Mouse (Mus musculus) lung, embryonic 15.5 days (tissue): ENCODE results near the gene Ubc. TPM values are rescaled to one million over a fixed set of nuclear protein-coding genes. Genes with fewer than 3 reads are reported as not detected.

ENCODE experiments used
- ATAC-seq: fragments of 200-750 bp; cut with Nextera tagmentation; 2 replicates; pipeline ENCODE4 v1.8.0; 2017; ENCODE audit warnings: moderate number of reproducible peaks, borderline replicate concordance; ENCODE audit not compliant: low FRiP score, low TSS enrichment; ENCODE audit errors: extremely low read depth
- H3K27ac ChIP-seq: fragments of 300-500 bp; sonication (generic); 2 replicates; pipeline ENCODE4 v1.5.1; 2015; ENCODE audit warnings: moderate library complexity, mild to moderate bottlenecking, inconsistent platforms
- H3K27me3 ChIP-seq: fragments of 300-500 bp; sonication (generic); 2 replicates; pipeline ENCODE4 v1.6.1; 2015; ENCODE audit warnings: inconsistent platforms
- H3K36me3 ChIP-seq: fragments of 300-500 bp; sonication (generic); 2 replicates; pipeline ENCODE4 v1.6.1; 2015; ENCODE audit warnings: inconsistent platforms
- H3K4me1 ChIP-seq: fragments of 300-500 bp; sonication (generic); 2 replicates; pipeline ENCODE4 v1.6.1; 2015; ENCODE audit warnings: inconsistent platforms
- H3K4me2 ChIP-seq: fragments of 300-500 bp; sonication (generic); 2 replicates; pipeline ENCODE4 v1.6.1; 2015; ENCODE audit warnings: inconsistent platforms, mild to moderate bottlenecking, moderate library complexity
- H3K4me3 ChIP-seq: fragments of 300-500 bp; sonication (generic); 2 replicates; pipeline ENCODE4 v1.5.1; 2015; ENCODE audit warnings: mild to moderate bottlenecking, inconsistent platforms
- H3K9ac ChIP-seq: fragments of 300-500 bp; sonication (generic); 2 replicates; pipeline ENCODE4 v1.6.1; 2015; ENCODE audit warnings: inconsistent platforms
- H3K9me3 ChIP-seq: fragments of 300-500 bp; sonication (generic); 2 replicates; pipeline ENCODE4 v1.6.1; 2016; ENCODE audit warnings: inconsistent platforms
- WGBS: fragments of 180-500 bp; shearing (Covaris S2); methylation state at CpG from one replicate; pipeline ENCODE4 v1.1.7; 2015; 5-methylcytosine and 5-hydroxymethylcytosine counted together
- polyA plus RNA-seq: library from polyadenylated mRNA; unstranded; fragments of >200 nt; fragmentation: Nextera tagmentation; extraction: Ambion mirVana; gene quantifications from 2 replicates; pipeline ENCODE4 v1.2.1, GENCODE M21; 2015

Ubc gene
- polyA plus RNA-seq, 1 experiment from 2014 or later: 1,218 TPM

- peak overlapping the region; percentile 56 for H3K27ac ChIP-seq
- peak; percentile 27; the same call in 1 of the 2 replicates for ATAC-seq
Measured at GRCm38 (mm10) chr5:125339108-125339751, 50.8 kb downstream of the Ubc start.

GRCm38 (mm10) chr5:125337526-125337925 lies 52.5 kb downstream of the Ubc start:
- Histone ChIP-seq H3K4me1 (peaks cover 24% of the 10 kb centered on the region), H3K9ac (no peak overlapping the region), H3K27ac (no peak overlapping the region), H3K27me3 (no peaks in the 10 kb centered on the region), H3K4me2 (no peak overlapping the region), H3K4me3 (no peak overlapping the region), H3K9me3 (no peaks in the 10 kb centered on the region), H3K36me3 (no peaks in the 10 kb centered on the region)
- no peak for ATAC-seq
- 62% methylated on average over 7 of the region's 7 CpGs for WGBS

More at GRCm38 (mm10) chr5:125339108-125339751, 50.8 kb downstream of the Ubc start:
- no peaks in the 10 kb centered on the region for H3K9me3 ChIP-seq
- H3K4me3 ChIP-seq: peak overlapping the region; percentile 71
- WGBS: 3% methylated on average over 18 of the region's 18 CpGs
- H3K4me1 ChIP-seq: peaks cover 24% of the 10 kb centered on the region
- H3K27me3 ChIP-seq: no peaks in the 10 kb centered on the region
- peak overlapping the region; percentile 68 for H3K9ac ChIP-seq
- no peaks in the 10 kb centered on the region for H3K36me3 ChIP-seq
- H3K4me2 ChIP-seq: peak overlapping the region; percentile 94

- H3K36me3 ChIP-seq: no peaks in the 10 kb centered on the region
- no peak for ATAC-seq
- H3K27me3 ChIP-seq: no peaks in the 10 kb centered on the region
- H3K4me2 ChIP-seq: no peak overlapping the region
- 47% methylated on average over 9 of the region's 9 CpGs for WGBS
- H3K4me3 ChIP-seq: no peak overlapping the region
- H3K4me1 ChIP-seq: peaks cover 24% of the 10 kb centered on the region
- no peak overlapping the region for H3K27ac ChIP-seq
- H3K9me3 ChIP-seq: no peaks in the 10 kb centered on the region
- no peak overlapping the region for H3K9ac ChIP-seq
Measured at GRCm38 (mm10) chr5:125337012-125337411, 53.0 kb downstream of the Ubc start.

Other genes with a start within 250 kb of the Ubc start
- 28.7 and 30.5 TPM in 2 replicates for gene Ncor2, start 211.0 kb downstream of the Ubc start, polyA plus RNA-seq
- gene Scarb1, start 49.1 kb downstream of the Ubc start, polyA plus RNA-seq: 61.2 and 65.6 TPM in 2 replicates
- gene Gm10382, start 880 bp downstream of the Ubc start, polyA plus RNA-seq: 0.56 and 0.73 TPM in 2 replicates
- gene Dhx37, start 43.9 kb upstream of the Ubc start, polyA plus RNA-seq: 9.9 and 11.7 TPM in 2 replicates
- gene Bri3bp, start 51.4 kb upstream of the Ubc start, polyA plus RNA-seq: 35.6 and 39.2 TPM in 2 replicates
- 36.8 TPM in 2 replicates for gene Aacs, start 85.6 kb upstream of the Ubc start, polyA plus RNA-seq
- gene Tmem132b, start 141.6 kb upstream of the Ubc start, polyA plus RNA-seq: 0.03 and 0.11 TPM in 2 replicates